Mouse (Mus musculus): ENCODE results near the gene Ptpn3. TPM values are rescaled to one million over a fixed set of nuclear protein-coding genes. Genes with fewer than 3 reads are reported as not detected.

Gene Ptpn3
- polyA plus RNA-seq, 1 experiment from 2014 or later: 3.8 TPM

DNA sequence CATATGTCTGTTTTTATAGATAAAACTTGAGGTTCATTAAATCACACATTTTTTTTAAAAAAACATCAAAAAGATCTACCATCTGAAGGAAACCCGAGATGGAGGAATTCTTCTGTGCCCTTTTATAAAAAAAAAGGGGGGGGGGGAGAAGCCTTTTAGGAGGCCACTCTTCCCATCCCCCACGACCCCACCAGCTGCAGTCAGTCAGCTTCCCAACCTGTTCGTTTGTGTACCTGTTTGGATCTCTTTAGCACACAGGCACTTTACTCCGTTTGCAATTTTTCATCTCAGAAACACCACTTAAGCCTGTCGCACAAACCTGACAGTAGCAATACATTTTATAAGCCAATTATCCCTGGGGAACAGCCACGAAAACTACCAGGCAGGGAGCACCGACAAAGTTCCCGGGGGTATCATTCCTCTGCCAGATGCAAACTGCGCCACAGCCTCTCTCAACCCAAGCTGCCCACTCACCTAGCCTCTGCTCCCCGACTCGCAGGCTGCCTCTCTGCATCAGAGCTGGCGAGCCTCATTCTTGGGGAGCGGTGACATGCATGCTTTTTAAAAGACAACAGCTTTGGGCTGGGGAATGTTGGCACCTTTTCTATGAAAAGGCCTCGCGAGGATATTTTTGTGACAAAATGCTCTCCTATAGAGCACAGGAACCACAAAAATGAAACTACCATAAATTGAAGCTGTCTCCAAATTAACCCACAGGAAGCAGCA lies 160.5 kb downstream of the Ptpn3 start:
- H3K4me3 ChIP-seq (ENCODE audit: low read depth, low read length): peak overlapping the region; percentile 68
- peaks cover 19% of the 10 kb centered on the region; the same call in 1 of the 2 replicates for H3K27me3 ChIP-seq (replicated peaks; ENCODE audit: control insufficient read depth, insufficient read depth, low read length)
- no peaks in the 10 kb centered on the region for H3K4me1 ChIP-seq (ENCODE audit: control insufficient read depth, insufficient read depth, low read length)
- WGBS: 17% methylated on average over 15 of the region's 15 CpGs
- H3K36me3 ChIP-seq (ENCODE audit: control insufficient read depth, insufficient read depth, low read length): no peaks in the 10 kb centered on the region
- peak overlapping the region; percentile 89 for H3K4me2 ChIP-seq (ENCODE audit: low read depth, low read length)
- DNase-seq (ENCODE audit: low spot score) (no peak), ATAC-seq (ENCODE audit: low read depth) (no peak)
- H3K27ac ChIP-seq (replicated peaks; ENCODE audit: low read depth, low read length): no peak overlapping the region
- H3K9me3 ChIP-seq (ENCODE audit: control insufficient read depth, low read length): no peaks in the 10 kb centered on the region
- peak overlapping the region; percentile 67; the same call in 1 of the 2 replicates for H3K9ac ChIP-seq (ENCODE audit: low read depth, low read length)

Other genes starting within 250 kb of the Ptpn3 start
- gene Epb41l4b, start 158.4 kb downstream of the Ptpn3 start, polyA plus RNA-seq (2014; fragmentation: Nextera tagmentation; extraction: Ambion mirVana): 4.8 and 5.2 TPM in 2 replicates
- gene Palm2, start 132.4 kb upstream of the Ptpn3 start, polyA plus RNA-seq (2014; fragmentation: Nextera tagmentation; extraction: Ambion mirVana): 5.3 and 7.6 TPM in 2 replicates